Mouse (Mus musculus) testis, adult 2 months (tissue): ENCODE results near the gene Arl16. TPM values are rescaled to one million over a fixed set of nuclear protein-coding genes. Genes with fewer than 3 reads are reported as not detected.
"Not testable (repeated sequence)": the region's sequence is repeated elsewhere in the genome, so short reads cannot be mapped to it uniquely, and the experiment has no call there.

Source experiments
- H3K27ac ChIP-seq: fragments of 200-500 bp; 2 replicates; pipeline ENCODE4 v1.5.1; 2012; ENCODE audit warnings: low read depth, low read length; ENCODE audit not compliant: control insufficient read depth, insufficient read depth
- H3K27me3 ChIP-seq: fragments of 200-500 bp; 2 replicates; pipeline ENCODE4 v1.6.1; 2012; ENCODE audit warnings: mild to moderate bottlenecking, low read length, moderate library complexity; ENCODE audit not compliant: control insufficient read depth, insufficient read depth
- H3K36me3 ChIP-seq: fragments of 200-500 bp; 2 replicates; pipeline ENCODE4 v1.6.1; 2012; ENCODE audit warnings: mild to moderate bottlenecking, low read length; ENCODE audit not compliant: control insufficient read depth, insufficient read depth
- H3K4me1 ChIP-seq: fragments of 200-500 bp; 2 replicates; pipeline ENCODE4 v1.6.1; 2012; ENCODE audit warnings: low read length; ENCODE audit not compliant: control insufficient read depth, insufficient read depth
- H3K4me3 ChIP-seq: fragments of 200-500 bp; 2 replicates; pipeline ENCODE4 v1.5.1; 2012; ENCODE audit warnings: low read depth, mild to moderate bottlenecking, low read length, moderate library complexity, mixed read lengths; ENCODE audit not compliant: control insufficient read depth
- CTCF ChIP-seq: fragments of 200-500 bp; IDR thresholded peaks from 2 replicates; pipeline ENCODE4 v1.5.1; 2012; ENCODE audit warnings: low read depth, mild to moderate bottlenecking, inconsistent platforms, low read length, moderate library complexity; ENCODE audit not compliant: control insufficient read depth, insufficient read depth, insufficient replicate concordance
- POLR2A ChIP-seq: fragments of 200-500 bp; IDR thresholded peaks from 2 replicates; pipeline ENCODE4 v1.6.1; 2012; ENCODE audit warnings: low read depth, mild to moderate bottlenecking, inconsistent platforms, low read length, moderate library complexity; ENCODE audit not compliant: control insufficient read depth
- polyA plus RNA-seq: library from polyadenylated mRNA; depleted of rRNA; stranded (reverse); fragments of >200 nt; gene quantifications from 2 replicates; pipeline ENCODE4 v1.2.3, GENCODE M21; 2012; rRNA removed

The Arl16 gene
- polyA plus RNA-seq: 15.8 and 20.5 TPM in 2 replicates

- peaks cover 5% of the 10 kb centered on the region; the same call in 1 of the 2 replicates for H3K4me1 ChIP-seq
- H3K27ac ChIP-seq: peak within 1 kb of the TSS; percentile 73
- TF ChIP-seq CTCF (no peak), POLR2A (peak; percentile 88)
- peak within 1 kb of the TSS; percentile 95 for H3K4me3 ChIP-seq
- no peaks in the 10 kb centered on the region for H3K27me3 ChIP-seq
- peaks cover 1% of the 10 kb centered on the region; the same call in 1 of the 2 replicates for H3K36me3 ChIP-seq
These were observed at the start of gene Arl16 for GRCm38 (mm10) chr11:120467051-120467735. Arl16 (minus strand) TSS chr11:120467607.

- no peaks in the 10 kb centered on the region for H3K36me3 ChIP-seq
- H3K27me3 ChIP-seq: no peaks in the 10 kb centered on the region
- peaks cover 8% of the 10 kb centered on the region for H3K4me1 ChIP-seq
- H3K4me3 ChIP-seq: no peak overlapping the region
- H3K27ac ChIP-seq: no peak overlapping the region
- no peak for TF ChIP-seq POLR2A
- no peak for TF ChIP-seq CTCF
These were observed 49.7 kb upstream of the Arl16 start for GRCm38 (mm10) chr11:120517147-120517546.

- Histone ChIP-seq H3K27me3 (no peaks in the 10 kb centered on the region), H3K4me1 (peaks cover 10% of the 10 kb centered on the region), H3K36me3 (no peaks in the 10 kb centered on the region), H3K4me3 (peak overlapping the region; percentile 66), H3K27ac (no peak overlapping the region)
- no peak for TF ChIP-seq POLR2A
- peak; percentile 98 for TF ChIP-seq CTCF
These were observed 48.2 kb upstream of the Arl16 start for GRCm38 (mm10) chr11:120515611-120516010.

- not testable (repeated sequence) for H3K4me3 ChIP-seq, H3K27ac ChIP-seq, H3K27me3 ChIP-seq, H3K36me3 ChIP-seq
- H3K4me1 ChIP-seq: peaks cover 13% of the 10 kb centered on the region
These were observed 46.9 kb upstream of the Arl16 start for GRCm38 (mm10) chr11:120514262-120514661.

DNA sequence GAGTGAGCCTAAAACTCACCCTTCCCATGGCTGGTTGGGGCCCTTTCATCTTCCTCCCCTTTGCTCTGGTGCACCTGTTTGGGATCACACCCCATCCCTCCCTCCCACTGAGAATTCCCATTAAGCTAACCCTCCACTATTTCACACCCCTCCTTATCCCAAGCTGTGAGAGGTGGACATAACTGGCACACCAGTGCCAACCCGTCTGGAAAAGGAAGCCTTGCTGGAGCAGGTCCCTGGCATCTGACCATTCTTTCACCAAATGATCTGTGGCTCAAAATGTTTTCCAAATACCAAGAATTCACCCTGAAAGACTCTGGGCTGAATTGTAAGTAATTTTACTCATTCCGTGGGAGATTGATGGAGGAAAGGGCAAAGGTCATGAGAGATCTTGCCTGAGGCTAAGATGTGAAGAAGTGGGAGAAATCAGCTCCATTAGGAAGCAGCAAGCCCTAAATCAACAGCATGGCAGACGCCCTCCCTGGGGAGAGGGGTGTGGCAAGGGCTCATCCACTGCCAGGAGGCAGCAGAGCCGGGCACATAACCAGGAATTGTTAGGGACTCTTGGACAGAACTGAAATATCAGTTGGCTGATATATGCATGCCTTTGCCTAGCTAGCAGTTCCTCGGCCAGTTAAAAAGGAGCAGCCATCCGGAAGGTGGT, 45.5 kb upstream of the Arl16 start:
- TF ChIP-seq POLR2A (no peak), CTCF (no peak)
- H3K27ac ChIP-seq: no peak overlapping the region
- no peak overlapping the region for H3K4me3 ChIP-seq
- H3K36me3 ChIP-seq: no peaks in the 10 kb centered on the region
- peaks cover 10% of the 10 kb centered on the region for H3K4me1 ChIP-seq
- H3K27me3 ChIP-seq: no peaks in the 10 kb centered on the region

DNA sequence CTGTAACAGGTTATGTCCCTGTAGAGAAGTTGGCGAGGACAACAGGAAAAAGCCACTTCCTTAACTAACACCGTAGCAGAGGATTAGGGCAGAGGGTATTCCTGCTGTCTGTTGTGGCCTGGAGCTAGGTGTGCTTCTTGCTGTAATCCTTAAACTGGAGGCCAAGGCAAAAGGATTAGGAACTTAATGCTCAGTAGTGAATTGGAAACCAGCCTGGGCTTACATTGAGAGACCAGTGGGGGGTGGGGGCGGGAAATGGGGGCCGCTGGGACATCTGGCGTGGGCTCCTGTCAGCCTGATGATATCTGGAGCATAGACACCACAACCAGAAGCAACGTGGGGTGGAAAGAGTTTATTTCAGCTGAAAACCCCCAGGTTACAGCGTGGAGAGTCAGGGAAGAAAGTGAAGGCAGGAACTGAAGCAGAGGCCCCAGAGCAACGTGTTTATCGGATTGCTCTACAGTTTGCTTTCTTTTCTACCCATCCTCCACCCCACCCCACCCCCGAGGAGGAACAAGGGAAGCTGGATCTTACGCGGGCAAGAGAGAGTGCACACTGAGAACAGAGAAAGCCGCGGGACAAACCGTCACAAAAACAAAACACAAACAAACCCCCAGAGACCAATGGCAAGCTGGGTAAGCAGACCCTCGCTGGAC, 43.1 kb upstream of the Arl16 start:
- H3K27ac ChIP-seq: no peak overlapping the region
- TF ChIP-seq CTCF: no peak
- no peak for TF ChIP-seq POLR2A
- no peaks in the 10 kb centered on the region for H3K36me3 ChIP-seq
- peaks cover 7% of the 10 kb centered on the region for H3K4me1 ChIP-seq
- H3K27me3 ChIP-seq: no peaks in the 10 kb centered on the region
- H3K4me3 ChIP-seq: no peak overlapping the region

DNA sequence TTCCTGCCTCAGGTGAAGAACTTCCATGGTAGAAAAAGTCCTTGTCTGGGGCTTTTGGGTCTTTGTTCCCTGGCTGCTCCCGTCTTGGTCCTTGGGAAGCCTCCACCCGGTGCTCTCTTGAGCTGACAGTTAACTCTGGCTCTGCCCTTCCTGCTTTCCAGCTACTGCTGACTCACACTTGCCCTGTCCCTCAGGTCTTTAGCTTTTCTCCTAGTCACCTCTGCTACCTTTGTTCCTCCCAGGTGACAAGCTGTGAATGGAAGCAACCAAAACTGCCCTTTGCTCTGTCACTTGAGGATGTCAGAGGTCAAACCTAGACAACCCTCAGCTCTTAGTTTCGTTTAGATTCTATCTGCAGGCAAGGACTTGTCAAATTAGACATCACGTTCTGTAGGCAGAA, 42.5 kb upstream of the Arl16 start:
- no peak overlapping the region for H3K4me3 ChIP-seq
- no peak overlapping the region for H3K27ac ChIP-seq
- TF ChIP-seq POLR2A (no peak), CTCF (no peak)
- H3K36me3 ChIP-seq: no peaks in the 10 kb centered on the region
- H3K27me3 ChIP-seq: no peaks in the 10 kb centered on the region
- H3K4me1 ChIP-seq: peaks cover 4% of the 10 kb centered on the region
